Mouse (Mus musculus): ENCODE results near the gene Akr1b8.
A peak's percentile ranks its signal among the peaks of the same experiment; 100 is the strongest.
"Not testable (repeated sequence)": the region's sequence is repeated elsewhere in the genome, so short reads cannot be mapped to it uniquely, and the experiment has no call there.

The Akr1b8 gene

DNA sequence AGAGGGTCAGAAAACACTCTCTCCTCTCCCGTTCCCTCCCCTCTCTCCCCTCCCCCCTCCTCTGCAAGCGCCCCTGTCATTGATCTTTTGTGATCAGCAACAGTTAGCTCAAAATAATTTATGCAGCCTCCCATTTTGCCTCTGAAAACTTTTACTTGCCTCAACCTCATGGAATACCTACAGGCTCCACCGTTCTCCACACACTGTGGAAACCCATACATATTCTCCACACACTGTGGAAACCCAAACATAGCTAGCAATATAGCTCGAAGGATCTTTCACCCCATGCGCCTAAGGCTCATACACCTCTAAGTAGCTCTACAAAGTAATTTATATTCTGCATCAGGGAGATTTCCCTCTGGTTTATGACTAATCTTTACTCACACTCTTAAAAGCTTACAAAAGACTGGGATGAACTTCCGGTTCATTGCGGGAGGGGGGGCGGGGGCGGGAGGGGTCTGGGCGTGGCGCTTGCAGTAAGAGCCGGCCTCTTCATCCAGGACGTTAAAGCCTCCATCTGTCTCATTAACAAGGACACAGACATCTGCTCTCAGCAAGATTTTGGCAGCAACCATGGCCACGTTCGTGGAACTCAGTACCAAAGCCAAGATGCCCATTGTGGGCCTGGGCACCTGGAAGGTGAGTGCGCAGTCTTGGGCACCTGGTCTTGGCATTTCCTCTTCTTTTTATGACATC is at the start of gene Akr1b8:
Gene Akr1b8, plus strand, starts transcription at position 462 of the 696 bp plus-strand sequence.
- peak; percentile 48 for DNase-seq (ENCODE audit: low spot score)

DNA sequence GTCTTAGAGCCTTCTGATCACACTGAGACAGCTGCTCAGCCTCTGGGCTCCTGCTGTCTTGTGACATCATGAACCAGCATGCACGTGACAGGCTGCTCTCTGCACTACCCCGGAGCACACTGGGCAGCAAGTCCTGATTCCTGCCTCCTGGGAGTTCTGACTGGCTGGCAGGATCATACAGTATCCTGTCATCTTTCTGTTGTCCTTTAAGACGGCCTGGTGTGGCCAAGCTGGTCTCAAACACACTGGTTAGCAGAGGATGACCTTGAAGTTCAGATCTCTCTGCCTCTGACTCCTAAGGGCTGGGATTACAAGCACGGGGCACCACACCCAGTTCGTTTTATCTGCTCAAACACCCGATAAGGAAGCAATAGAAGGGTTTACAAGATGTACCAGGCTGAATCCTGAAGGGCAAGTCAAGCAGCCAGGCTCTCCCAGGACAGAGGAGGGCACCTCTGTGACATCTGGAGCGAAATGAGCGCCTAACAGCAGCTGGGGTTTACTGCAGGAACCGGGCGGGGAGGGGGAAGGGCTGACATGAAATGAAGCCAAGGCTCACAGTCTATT is 49.2 kb upstream of the Akr1b8 start:
- peak; percentile 34 for DNase-seq (ENCODE audit: low spot score)

DNA sequence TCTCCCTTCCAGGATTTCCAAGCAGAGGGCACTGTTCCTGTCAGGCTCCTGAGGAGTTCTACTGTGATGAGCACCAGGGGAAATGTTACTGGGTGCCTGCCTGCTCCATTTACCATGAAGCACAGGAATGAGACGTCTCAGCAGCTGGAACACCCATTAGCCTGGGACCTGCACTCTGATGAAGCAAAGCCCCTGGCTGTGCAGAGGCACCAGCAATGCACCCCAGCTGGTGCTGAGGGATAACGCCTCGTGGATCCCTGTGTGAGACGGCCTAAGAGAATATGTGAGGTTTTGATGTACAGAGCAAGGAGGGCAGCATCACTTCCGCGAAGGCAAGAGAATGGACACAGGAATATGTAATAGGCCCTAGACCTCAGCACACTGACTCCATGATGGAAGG is 47.1 kb upstream of the Akr1b8 start:
- DNase-seq (ENCODE audit: low spot score): no peak

DNA sequence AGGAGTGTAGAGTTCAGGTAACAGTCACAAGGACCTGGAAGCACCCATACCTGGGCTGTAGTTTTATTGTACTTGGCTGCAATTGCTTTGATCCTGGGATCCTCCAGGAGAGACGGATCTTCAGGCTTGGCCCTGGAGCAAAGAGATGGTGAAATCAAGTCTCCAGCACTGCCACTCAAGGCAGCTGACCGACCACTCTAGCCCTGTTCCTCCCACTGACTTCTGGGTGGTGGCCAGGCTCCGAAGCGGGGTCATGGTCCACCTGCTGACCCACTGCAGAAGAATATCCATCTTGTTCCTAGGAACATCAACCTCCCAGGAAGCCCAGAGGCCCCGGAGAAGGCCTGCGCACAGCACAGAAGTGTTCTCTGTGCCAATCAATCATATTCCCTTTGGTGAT is 44.4 kb upstream of the Akr1b8 start:
- no peak for DNase-seq (ENCODE audit: low spot score)

DNA sequence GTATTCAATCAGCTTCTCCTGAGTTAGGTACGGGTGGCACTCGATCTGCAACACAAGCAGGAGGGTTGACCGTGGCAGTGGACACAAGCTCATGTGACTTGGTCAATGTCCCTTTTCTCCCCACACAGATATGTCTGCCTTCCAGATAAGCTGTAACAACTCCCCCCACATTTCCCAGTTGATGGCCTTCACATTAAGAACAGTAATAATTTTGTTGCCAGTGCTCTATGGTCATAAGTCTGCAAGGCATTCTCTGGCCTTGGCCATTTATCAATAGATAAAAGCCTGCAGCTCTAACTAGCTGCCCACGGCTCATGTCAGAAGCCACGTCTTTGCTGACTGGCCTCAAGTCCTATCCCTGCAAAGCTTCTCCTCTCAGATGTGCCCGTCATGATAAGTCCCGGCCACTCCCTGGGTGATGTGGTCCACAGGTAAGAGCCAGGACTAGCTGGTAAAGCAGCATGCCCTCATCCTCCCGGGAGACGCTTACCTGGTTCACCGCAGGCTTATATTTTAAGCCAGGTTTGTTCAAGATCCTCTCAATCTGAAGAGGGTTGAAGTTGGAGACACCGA is 43.8 kb upstream of the Akr1b8 start:
- DNase-seq (ENCODE audit: low spot score): no peak

DNA sequence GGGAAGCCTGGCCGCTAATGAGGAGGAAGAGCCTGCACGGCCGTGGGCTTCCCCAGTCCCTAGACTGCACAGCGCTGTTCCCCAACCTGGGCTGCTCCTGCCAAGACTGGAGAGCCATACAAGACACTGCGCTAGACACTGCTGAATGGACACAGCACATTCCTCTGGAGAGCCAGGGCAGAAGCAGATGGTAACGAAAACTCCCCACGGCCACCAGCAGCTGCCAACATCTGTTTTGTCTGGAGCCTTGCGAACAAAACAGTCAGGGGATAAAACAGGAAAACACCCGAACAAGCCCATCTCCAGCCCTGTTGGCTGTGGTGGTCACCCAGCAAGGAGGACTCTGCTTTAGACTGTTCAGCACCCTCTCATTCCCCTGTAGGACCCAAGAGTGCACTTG is 40.5 kb upstream of the Akr1b8 start:
- no peak for DNase-seq (ENCODE audit: low spot score)

DNA sequence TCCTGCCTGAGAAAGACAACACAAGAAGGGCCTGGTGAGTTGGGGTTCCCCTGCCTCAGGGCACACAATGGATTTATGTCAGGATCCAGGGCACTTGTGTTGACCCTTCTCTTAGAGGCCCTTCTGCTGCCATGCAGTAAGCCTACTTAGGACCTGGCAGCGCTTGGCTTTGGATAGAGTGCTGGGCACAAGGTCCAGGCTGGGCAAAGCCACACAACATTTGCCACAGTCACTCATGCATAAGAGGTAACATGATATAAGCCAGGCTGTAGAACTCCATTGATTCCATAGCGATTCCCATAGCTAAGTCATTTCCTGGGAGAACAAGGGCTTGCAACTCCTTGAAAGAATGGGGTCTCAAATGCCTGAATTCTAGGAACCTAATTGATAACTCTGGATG is 40.0 kb upstream of the Akr1b8 start:
- no peak for DNase-seq (ENCODE audit: low spot score)

DNA sequence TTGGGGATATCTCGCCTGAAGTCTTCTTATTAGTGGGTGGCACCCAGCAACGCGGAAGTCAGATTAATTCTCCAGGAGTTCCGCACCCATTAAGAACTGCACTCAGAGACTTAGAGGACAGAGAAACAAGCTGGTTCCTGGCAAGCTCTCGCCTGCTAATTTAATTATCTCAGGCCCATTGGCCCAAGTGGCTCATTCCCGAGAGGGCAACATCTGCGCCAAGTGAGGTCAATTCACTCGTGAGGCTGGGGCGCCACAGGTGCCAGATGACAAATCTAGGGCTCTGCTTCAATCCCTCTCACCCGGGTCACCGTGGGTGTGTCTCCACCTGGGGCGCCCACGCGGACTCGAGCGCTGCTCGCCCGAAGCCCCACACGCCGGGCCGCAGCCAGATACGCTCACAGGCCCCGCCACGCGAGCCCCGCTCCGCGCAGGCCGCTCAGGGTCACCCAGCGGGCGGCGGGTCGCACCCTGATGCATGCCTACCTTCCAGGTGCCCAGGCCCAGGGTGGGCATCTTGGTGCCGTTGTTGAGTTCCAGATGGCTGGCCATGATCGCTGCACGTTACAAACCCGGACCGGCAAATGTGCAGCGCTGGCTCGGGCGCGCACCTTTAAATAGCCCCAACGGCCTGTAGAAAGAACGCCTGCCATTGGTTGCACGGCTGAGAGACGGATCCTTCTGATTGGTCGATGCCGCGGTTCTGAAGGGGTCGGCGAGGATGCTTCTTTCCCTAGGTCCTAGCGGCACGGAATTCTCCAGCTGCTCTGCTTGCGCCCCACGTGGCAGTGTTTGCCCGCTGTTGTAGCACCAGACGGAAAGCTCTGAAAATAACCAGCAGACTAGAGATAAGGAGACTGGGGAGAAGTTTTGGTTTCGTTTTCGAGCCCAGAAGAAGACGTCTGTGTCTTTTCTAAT is 36.8 kb upstream of the Akr1b8 start, which contains the start of gene Akr1b3:
Gene Akr1b3, minus strand, starts transcription at position 625 of the 918 bp plus-strand sequence.
- DNase-seq (ENCODE audit: low spot score): peak; percentile 94

DNA sequence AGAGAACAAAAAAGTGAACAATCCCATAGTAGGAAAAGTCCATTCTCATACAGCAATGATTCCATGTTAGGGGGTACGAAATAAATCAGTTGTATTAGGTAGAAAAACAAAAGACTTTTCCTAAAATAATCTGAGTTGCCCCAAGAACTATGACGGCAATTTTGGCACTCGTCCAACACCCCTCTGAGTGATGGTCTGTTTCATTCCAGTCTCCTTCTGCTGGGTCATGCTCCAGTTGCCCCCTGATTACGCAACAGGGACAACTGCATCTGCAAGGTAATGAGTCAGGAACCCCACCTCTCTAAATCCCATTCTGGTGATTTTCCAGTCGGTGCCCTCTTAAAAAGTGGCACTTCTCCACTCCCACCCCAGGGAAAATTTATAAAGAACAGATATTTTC is 35.7 kb upstream of the Akr1b8 start:
- DNase-seq (ENCODE audit: low spot score): peak; percentile 16

DNA sequence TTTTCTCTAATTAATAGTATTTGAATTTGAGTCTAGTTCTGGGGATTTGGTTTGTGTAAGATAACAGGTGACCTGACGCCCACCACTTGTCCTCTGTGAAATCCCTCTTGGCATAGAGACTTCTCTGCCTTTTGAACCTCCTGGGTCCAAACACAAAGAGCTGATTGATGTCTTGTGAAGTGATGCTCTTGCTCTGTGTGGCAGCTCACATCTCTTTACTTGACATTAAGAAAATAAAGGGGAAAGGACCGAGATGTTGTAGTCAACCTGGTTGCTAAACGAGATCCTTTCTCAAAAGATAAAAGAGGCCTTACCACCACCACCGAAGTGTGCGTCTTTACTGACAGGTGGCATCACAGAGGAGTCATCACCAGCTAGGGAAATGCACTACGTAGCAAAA is 35.3 kb upstream of the Akr1b8 start:
- DNase-seq (ENCODE audit: low spot score): no peak

DNA sequence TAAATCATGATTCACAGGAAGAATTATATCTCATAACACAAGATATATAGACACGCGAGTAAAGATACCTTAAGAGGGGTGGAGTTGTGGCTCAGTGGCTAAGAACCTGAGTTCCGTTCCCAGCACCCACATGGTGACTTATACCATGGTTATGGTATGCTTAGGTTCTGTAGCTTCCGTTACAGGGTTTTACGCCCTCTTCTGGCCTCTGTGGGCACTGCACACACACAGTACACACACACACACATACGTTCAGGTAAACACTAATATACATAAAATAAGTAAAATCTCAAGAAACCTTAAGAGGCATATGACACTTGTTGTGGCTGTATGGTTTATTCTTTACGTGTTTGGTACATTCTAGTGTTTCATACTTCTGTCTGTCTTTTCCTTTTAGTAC is 31.8 kb upstream of the Akr1b8 start:
- no peak for DNase-seq (ENCODE audit: low spot score)

DNA sequence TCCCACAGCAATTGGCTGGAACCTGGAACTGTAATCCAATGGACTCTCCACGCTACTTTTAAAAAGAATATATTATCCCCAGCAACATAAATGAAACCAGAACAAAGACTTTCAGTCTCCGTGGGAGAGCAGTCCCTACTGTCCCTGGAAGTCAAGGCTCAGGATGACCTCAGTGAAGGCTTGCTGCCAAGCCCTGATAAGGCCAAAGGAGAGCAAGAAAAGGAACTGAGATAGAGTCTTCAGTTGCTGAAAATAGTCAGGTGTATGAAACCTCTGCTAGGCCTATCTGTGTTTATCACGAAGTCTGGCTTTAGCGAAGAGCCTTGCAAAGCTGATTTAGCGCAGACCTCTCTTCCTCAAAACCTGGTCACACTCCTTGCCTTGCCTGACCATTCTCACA is 22.5 kb upstream of the Akr1b8 start:
- DNase-seq (ENCODE audit: low spot score): no peak

DNA sequence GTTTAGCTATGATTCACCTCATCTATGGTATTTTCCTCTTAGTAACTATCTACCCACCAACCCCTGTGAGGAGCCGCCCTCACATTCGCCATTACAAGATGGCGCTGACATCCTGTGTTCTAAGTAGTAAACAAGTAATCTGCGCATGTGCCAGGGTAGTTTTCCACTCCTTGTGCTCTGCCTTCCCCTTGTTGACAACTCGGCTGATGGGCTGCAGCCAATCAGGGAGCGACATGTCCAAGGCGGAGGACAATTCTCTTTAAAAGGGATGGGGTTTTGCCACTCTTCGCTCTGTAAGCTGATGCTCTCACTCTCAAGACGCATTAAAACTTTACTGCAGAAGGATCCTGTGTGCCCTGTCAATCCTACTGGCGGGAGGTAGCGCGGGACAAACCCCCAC is 22.1 kb upstream of the Akr1b8 start:
- DNase-seq (ENCODE audit: low spot score): not testable (repeated sequence)

DNA sequence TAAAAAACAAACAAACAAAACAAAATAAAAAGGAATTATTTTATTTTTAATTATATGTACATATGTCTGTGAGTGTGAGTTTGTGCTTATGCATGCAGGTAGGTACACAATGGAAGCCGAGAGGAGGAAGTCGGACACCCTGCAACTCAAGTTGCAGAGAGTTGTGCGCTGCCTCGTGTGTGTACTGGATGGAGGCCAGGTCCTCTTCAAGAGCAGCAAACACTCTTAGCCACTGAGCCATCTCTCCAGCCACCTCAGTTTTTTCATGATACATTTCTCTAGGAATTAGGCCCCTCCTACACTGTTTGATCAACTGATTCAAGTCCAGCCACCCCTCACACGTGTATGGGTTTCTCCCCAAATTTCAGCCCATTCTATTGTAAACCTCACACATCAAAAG is 19.2 kb upstream of the Akr1b8 start:
- DNase-seq (ENCODE audit: low spot score): no peak

DNA sequence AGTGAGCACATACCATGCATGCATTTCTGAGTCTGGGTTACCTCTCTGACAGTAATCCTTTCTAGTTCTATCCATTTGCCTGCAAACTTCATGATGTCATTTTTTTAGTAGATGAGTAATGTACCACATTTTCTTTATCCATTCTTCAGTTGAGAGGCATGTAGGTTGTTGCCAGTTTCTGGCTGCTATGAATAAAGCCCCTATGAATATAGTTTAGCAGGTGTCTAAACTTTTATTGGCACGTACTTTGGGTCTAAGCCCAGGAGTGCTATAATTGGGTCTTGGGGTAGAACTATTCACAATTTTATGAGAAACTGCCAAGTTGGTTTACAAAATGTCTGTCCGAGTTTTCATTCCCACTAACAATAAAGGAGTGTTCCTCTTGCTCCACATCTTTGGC is 16.1 kb upstream of the Akr1b8 start:
- DNase-seq (ENCODE audit: low spot score): no peak

DNA sequence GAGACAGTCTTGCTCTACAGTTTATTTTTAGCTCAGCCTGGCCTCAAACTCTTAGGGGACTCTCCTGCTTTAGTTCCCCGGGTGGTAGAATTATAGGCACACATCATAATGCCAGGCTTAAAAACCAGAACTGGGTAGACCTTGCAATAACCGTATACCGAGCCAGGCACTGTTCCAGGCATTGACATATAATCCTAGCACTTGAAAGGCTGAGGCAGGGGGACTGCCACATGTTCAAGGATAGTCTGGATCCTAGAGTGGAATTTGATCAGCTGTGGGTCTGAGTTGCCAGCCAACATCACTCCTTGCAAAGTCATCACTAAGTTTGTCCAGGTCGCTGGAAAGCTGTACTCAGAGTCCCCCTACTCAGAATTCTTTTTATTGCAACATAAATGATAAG is 11.9 kb upstream of the Akr1b8 start:
- DNase-seq (ENCODE audit: low spot score): no peak

DNA sequence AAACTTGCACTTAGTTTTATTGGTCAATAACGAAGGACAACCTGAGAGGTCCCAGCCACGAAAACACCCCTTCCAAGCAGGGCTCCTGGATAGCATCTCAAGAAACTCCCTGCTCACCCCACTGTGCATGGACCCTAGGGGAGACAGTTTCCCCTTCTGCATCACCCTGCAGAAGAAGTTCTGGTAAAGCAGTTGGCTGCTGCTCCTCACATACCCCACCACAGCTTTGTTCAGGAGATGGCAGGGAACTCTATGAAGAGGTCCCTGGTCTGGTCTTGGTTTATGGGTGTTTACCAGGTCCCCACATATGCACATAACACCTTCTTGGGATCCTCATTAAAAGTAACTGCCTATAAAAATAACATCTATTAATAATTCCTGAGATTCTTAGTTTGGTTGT is 11.4 kb upstream of the Akr1b8 start:
- DNase-seq (ENCODE audit: low spot score): no peak

DNA sequence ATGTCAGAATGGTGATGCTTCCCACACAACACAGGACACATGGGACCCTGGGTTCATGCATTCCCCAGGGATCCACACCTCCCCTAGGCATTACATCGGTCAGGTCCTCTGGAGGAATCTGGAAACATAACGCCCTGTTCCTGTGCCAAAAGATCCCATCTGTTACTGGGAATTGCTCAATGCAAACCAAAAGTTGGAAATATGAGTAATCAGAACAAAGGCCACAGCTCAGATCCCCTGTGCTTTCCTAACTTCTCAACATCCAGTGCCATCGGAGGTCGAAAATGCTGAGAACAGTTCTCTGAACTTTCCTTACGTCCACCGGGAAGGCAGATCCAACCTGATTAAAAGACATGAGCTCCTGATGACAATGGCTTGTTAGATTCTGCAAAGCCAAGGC is 10.5 kb upstream of the Akr1b8 start:
- no peak for DNase-seq (ENCODE audit: low spot score)

DNA sequence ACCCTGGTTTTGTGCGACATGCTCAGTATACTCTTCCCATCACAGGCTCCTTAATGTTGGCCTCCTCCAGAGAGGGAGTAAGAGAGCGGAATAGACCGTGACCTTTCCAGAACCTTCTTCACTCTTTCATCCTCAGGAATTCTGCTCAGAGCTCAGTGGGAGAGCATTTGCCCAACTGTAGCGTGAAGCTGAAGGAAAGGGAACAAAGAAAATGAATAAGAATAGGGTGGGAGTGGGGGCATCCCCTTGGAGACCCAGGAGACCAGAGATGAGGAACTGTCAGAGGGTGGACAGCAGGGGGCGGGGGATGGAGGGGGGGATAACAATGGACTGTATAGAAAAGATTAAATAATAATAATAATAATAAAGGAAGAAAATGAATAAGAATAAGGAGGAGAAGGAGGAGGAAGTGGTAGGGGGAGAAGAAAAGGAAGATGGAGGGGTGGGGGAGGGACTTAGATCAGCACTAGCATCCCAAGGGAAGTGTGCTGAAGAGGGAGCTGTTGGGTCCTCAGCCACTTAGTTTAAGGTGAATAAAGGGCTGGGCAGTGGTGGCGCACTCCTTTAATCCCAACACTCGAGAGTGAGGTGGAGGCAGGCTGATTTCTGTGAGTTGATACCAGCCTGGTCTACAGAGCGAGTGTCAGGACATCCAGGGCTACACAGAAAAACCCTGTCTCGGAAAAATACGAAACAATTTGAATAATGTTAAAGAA is 9.6 kb upstream of the Akr1b8 start:
- DNase-seq (ENCODE audit: low spot score): no peak

DNA sequence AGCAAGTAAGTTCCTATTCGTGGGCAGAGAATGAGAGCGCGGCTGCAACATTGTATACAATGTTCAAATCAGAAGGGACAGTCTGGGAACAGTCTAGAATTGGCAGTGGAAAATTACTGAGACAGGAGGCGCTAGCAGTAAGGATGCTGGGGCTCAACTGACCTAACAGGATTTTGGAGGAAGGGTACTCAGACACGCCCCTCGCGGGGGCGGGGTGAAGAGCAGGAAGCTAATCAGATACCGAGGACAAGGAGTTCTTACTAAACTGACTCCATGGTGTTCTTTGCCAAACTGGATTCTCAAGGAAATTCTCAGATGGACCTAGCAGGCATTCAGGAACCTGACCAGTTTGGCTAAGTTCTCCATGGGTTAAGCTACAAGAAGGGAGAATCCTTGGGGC is 9.0 kb upstream of the Akr1b8 start:
- DNase-seq (ENCODE audit: low spot score): no peak

DNA sequence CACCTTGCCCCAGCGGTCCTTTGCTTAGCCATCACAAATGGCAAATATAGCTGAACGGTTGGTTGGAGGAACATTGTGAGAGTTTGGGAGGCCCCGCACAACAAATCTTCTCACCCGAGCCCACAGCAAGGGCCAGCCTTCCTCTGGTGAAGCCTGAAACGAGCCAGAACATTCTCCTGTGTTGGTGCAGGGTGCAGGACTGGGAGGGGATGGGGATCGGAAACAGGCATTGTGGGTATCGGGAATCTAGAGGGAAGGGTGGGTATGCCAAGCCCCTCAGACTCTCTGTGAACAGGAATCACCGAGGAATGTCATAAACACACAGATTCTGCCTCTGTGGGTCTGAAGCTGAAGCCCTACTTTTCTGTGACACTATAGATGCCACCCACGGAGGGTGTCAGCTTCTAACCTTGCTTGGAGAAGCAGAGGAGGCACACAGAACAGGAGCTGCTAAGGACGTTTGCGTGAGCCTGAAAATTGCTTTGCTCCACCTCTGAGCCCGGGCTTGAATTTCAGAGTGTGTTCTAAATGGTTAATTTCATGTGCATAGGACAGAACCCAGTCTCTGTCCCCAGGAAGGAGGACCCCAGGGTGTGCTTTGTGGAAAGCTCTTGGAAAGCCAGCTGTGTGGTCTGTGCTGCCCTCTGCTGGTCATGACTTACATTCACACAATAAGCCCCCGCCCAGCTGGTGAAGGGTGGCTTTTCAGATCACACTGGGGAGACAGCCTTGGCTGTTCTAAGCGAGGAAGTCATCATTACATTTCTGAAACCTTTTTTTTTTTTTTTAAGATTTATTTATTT is 7.6 kb upstream of the Akr1b8 start:
- DNase-seq (ENCODE audit: low spot score): peak; percentile 50
